Mouse (Mus musculus) liver, adult 2 months (tissue): ENCODE results near the gene Aim2.

Experiments
- CTCF ChIP-seq: fragments of 200-500 bp; IDR thresholded peaks from 2 replicates; pipeline ENCODE4 v1.5.1; 2011; ENCODE audit warnings: low read depth, low read length, control low read depth
- POLR2A ChIP-seq: fragments of 200-500 bp; IDR thresholded peaks from 2 replicates; pipeline ENCODE4 v1.6.1; 2011; ENCODE audit warnings: low read length, control low read depth; ENCODE audit not compliant: insufficient read depth; ENCODE audit errors: extremely low read depth

GRCm38 (mm10) chr1:173374020-173374419 is 23.3 kb downstream of the Aim2 start:
- no peak for TF ChIP-seq CTCF
- no peak for TF ChIP-seq POLR2A
